Mouse (Mus musculus): Measurements from ENCODE around the gene Mfsd2a.

The Mfsd2a gene

DNA sequence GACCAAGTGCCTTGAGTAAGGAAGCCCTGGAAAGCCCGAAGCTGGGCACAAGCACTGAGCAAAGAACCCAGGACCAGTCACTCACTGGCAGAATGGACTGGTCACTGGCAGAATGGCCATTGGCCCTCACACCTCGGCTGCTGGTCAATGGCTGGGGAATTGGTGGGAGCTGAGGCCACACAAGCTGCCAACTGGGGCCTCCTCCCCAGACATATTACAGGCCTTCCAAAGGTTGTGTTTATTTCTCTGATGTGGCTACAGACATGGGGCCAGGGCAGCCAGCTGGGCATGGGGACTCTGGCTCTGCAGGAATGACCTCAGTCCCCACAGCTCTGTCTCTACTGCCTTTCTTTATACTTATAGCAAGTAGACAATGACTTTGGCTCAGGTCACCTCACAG is 17.9 kb upstream of the Mfsd2a start:
- no peak for DNase-seq (ENCODE audit: low spot score)

DNA sequence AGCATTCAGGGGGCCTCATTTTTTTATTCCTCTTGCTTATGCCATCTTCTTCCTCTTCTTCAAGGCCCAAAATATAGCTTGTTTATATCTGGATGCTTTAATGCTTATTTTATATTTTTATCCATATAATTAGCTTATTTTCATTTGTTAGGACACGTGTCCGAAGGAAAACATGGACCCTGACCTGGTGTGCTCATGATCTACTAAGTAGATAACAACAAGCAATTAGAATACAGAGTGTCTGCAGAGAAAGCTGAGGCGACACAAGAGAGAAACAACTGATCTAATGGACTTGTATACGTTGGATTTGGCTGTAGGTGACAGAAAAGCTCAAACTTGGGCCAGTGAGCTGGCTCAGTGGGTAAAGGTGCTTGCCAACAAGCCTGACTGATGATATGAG is 15.9 kb upstream of the Mfsd2a start:
- DNase-seq (ENCODE audit: low spot score), result no peak

DNA sequence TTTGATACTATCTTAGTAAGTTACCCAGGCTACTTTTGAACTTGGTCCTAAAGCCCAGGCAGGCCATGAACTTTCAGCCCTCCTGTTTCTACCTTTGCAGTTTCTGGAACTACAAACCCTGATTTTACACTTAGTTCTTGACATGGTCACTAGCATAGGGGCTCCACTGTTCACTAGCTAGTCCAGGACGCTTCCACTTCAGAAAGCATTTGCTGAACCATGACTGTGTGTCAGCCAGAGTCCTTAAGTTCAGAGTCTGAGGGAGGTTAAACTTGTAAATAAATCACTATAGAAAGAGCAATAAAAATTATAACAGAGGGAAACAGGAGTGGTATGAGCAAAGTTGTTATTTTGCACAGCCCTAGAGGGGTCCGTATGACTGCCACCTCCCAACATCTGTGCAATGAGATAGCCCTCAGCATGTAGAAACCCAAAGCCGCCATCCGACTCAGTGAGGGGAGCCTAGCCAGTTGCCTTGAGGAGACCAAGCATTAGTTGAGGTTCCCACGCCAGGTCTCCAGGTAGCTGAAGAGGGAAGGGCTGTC is 14.1 kb upstream of the Mfsd2a start:
- DNase-seq (ENCODE audit: low spot score), result no peak

DNA sequence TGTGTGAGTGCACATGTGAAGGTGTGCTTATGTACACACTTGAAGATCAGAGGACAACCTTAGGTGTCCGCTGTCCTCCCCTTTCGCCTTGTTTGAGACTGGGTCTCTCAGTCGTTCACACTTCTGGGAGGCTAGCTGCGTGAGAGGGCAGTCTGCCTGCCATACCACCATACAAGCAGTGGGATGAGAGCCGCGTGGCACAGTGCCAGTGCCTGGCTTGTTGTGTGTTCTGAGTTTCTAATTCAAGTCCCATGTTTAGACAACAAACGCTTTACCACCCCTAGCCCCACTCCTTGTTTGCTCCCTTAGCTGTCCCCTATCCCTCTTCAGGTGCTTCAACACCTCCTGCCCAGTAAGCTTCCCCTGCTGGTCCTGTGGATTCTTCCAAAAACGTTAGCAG is 11.1 kb upstream of the Mfsd2a start:
- no peak for DNase-seq (ENCODE audit: low spot score)

DNA sequence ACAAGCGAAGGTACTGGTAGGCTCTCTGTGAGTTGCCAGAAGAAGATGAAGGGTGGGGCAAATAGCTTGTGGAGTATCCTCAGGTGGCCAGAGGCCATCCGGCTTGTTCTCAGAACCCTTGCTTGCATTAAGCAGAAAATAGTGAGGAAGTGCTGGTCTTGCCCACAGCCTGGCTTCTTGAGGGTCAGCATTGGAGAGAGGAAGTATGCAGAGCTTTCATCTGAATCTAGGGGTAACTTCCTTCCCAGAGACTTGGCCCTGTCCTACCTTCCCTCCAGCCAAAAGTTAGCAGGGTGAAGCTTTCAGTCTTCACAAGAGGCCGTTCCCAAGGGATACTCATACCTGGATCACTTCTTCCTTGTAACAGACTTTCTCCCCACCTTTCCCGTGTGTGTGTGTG is 10.7 kb upstream of the Mfsd2a start:
- no peak for DNase-seq (ENCODE audit: low spot score)

DNA sequence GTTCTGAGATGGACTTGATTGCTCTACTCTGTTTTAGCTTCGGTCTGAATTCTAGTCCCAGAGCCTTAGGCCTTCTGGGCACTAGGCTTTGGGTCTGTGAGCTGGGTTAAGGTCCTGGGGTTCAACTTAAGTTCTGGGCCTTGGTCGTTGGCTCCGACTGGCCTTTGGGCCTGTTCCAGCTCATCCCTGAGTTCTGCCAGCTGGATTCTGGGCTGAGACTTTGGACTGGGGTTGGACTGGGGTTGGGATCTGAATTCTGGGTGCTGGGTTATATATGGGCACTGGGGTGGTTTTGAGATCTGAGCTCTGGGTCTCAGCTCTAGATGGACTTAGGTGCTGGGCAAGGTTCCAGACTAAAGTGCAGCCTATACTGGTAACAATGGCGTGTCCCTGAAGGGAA is 10.2 kb upstream of the Mfsd2a start:
- no peak for DNase-seq (ENCODE audit: low spot score)

DNA sequence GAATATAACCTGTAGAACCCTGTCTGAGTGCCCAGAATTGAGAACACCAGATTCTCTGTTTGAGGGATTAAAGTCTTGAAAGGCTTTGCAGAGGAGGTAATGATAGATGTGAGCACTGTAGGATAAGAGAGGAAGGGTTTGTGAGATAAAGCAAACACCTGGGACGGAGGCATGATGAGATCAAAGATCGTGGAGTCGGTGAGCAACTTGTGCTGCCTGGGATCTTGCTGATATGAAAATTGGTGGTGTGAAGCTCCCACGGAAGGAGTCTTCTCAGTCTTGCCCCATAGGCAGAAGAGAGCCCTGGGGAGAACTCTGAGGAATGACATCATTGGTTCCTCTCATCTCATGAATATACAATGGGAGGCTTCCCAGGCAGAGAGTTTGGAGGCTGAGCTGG is 7.1 kb upstream of the Mfsd2a start:
- DNase-seq (ENCODE audit: low spot score), result no peak

DNA sequence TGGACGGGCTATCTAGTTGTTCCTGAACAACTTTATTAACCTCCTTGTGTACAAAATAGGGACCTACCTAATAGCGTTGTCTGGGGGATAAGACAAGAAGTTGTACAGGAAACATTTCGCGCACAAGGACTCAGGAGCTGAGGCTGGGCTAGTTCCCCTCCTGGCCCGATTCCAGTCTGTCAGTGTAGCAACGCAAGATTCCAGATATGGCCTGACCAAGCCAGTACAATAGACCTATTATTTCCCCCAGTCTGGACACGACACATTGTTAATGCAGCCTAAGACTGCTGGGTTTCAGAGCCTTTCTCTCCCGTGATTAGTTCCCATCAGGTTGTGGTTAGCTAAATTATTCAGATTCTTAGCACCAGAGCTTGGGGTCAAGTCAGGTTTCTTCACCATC is 1.8 kb upstream of the Mfsd2a start:
- peak; percentile 53 for DNase-seq (ENCODE audit: low spot score)

DNA sequence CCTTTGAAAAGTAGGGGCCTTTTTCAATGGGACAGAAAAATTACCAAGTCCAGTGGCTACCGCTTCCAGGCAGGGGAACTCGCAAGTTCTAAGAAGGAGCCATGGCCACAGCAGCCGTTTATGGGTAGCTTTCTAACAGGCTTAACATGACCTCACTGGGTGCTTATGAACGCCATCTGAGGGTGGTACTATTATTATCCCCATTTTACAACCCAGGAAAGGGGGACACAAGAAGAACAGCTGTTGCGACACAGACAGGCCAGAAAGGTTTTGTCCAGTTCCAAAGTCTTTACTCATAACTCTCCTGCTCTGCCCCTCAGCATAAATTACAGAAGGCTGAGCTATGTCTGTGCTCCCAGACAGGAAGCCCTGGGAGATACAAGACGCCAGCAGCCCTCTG is 601 bp upstream of the Mfsd2a start:
- DNase-seq (ENCODE audit: low spot score), result no peak

DNA sequence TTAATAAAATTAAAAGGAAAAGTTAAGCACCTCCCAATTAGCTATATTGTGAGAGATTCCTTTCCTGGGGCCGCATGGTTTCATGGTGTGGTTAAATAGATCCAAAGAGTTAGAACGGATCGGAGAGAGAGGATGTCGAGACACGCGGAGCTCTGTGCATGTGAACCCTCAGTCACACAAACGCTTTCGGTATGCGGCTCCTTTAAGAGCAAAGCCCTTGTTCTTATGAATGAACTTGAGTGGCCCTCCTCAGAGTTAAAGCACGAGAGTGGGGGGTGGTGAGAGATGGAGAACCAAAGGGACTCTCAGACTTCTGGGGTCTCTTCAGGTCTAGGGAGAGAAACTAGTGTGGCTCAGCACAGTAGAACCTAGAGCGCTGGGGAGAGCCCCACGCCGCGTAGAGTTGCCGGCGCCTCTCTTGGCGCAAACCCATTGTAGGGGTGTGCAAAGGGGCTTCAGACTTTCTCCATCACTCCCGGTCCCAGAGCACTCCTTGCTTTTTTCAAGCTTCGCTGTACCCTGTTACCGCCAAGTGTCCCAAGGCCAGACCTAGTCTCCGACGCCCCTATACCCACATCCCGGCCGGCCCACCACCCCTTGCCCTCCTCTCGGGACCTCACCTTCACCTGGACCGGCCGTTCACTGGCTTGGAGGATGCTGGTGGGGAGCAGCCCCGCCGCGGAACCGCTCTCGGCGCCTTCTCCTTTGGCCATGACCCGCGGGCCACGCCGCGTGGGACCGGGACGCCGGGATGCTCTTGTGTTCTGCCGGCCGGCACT is 478 bp downstream of the Mfsd2a start:
- peak; percentile 70 for DNase-seq (ENCODE audit: low spot score)

DNA sequence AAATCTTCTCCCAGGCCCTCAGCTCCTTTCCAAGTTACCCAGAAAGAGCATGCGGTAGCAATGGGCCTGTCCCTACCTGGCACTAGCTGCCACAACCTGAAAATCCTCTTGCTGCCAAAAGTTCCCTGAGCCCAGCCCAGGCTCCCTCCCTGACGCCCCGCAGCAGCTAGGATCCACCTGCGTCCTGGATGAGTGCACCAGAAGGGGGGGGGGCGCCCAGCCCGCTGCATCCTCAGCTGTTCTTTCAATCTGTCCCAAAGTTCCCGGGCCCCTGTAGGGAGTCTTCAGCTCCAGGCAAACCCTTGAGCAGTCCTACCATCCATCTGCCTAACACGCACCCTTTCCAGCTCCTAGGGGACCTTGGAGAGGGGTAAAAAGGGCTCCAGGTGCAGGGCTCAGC is 1.2 kb downstream of the Mfsd2a start:
- no peak for DNase-seq (ENCODE audit: low spot score)

DNA sequence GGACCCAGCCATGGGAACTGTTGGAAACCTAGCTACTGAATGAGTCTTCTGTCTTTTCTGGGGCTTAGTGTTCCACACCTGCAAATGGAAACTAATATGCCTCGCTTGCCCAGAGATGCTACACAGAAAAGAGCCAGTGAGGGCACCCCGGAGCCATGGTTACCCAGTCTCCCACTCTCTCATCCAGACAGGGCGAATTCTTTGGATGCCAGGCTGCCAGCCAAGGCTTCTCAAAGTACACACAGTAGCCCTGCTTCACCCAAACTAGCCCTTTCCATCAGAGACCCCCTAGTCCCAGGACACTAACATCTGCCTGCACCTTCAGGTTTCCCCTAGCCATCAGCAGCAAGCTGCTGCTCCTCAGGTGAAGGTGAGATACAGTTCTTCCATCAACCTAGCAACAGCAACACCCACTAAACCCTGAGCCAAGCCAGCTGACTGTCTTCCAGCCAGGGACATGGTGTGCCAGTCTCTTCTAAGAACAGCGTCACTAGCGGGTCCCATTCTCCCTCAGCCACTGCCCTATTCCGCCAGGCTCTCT is 2.4 kb downstream of the Mfsd2a start:
- no peak for DNase-seq (ENCODE audit: low spot score)

DNA sequence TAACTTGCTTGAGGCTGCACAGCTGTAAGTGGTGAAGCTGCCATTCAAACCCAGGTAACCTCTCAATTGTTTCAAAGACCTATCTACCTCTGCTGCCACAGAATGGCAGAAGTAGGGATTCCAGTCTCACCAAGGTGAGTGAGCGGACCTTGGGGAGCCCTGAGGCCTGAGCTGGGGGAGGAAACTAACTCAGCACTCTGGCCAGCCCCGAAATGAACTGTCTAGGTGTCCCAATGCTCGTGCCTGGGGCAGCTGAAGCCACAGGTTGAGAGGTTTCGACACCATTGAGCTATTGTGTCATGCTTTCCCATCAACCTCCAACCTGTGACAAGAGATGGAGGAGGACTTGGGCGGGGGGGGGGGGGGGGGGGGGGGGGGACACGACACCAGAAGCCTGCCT is 4.7 kb downstream of the Mfsd2a start:
- DNase-seq (ENCODE audit: low spot score), result no peak

DNA sequence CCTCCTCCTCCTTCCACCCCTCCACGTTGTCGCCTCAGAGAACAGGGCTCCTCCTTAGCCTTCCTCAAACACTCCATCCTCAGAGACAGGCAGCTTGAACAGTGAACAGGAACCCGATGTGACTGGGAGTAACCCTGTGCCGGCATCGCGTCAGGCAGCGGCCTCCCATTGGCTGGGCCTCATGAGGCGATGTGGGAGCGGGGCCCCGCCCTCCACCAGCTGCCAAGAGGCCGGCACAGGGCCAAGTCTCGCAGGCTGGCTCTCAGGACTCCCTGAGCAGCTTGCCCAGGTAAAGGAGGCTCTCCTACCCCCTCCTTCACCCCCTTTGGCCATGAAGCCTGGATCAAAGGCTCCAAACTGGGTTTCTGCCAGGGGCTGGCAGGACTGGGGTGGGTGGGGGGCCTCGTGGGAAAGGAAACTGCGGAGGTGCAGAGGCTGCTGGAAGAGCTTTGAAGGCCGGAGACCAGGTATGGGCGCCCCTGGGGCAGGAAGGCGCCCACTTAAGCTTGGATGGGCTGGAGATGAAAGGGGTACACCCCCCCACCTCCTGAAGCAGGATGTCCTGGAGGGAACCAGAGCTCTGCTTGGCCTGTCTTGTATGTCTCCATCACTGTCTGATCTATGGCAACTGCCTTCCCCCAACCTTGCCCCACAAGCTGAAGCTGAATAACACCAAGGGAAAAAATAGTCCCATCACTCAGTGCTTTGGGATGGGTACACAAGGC is 5.4 kb downstream of the Mfsd2a start:
- DNase-seq (ENCODE audit: low spot score), result peak; percentile 95

DNA sequence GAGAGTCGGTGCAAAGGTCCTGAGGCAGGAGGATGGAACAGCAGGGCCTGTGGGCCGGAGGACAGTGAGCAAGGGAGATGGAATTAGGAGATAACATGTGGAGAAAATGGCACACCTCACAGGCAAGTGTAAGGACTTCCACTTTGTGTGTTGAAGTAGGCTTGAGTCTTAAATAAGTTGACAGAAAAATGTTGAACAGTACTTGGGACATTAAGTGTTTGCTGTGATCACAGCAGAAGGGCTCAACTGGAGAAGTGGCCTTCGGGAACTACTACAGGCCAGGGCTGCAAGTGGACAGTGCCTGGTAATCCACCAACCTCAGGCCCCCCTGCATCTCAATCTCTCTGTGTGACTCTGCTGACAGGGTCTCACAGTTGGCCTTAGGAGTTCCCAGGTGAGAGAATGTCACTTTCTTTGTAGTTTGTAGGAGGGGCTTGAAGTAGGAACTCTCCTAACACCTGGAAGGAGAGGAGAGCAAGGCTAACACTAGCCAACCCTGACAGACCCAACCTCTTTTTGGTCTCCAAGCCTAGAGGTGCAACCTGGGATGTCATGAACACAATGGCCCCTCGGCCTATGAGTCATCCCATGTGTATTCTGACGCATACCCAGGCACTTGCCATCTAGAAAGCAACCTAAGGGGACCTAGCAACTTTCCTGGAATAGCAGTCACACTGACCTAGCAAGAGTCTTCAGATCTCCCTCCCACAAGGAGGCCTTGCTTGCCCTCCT is 6.1 kb downstream of the Mfsd2a start:
- no peak for DNase-seq (ENCODE audit: low spot score)

DNA sequence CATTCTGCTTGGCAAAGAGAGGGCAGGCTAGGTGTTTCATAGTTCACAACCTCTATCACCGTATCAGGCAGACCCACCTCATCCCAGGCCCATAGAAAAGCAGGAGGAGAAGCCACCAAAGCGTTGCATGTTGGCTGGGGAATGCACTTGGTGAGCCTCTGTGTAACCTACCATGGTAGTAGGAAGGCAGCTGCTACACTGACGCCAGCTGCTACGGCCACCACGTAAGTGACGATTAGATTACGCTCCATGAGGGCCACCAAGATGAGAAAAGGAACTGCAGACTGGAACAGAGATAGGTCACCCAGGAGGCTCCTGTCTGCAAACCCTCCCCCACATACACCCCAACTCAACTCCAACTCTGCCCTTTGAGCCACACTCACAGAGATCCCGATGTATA is 11.9 kb downstream of the Mfsd2a start:
- DNase-seq (ENCODE audit: low spot score), result no peak

DNA sequence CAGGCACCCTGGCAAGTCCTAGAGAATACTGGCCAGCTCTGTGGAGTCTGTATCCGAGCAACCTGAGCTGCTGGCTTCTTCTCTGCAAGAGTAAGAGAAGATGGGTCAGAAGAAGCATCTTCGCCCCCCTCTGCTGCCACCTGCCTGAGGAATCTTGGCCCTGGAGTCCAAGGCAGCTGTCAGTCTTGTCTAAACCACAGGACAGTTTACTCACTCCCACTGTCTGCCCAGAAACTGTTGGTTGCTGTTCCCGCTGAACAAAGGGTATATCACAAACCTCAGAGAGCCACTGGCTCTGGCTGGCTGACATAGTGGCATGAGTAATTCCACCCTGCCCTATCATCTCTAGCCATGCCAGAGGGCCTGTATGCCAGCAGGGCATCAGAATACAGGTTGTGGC is 13.8 kb downstream of the Mfsd2a start:
- no peak for DNase-seq (ENCODE audit: low spot score)

DNA sequence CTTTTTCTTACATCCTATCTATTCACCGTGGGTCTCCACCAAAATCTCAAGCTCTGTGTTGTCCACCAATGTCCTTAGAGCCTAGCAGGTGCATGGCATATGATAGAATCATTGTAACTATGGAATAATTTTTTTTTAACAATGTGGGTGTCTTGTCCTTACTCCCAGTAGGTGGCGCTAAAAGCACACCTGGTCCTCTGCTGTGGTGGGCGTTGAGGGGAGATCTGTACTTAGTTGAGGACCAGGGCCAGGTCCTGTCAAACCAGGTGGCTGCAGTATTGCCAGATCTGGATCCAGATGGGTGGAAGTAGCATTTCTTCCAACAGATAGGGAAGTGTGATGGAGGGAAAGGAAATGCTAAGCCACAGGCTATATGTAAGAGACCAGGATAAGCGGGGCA is 16.6 kb downstream of the Mfsd2a start:
- DNase-seq (ENCODE audit: low spot score), result peak; percentile 79

DNA sequence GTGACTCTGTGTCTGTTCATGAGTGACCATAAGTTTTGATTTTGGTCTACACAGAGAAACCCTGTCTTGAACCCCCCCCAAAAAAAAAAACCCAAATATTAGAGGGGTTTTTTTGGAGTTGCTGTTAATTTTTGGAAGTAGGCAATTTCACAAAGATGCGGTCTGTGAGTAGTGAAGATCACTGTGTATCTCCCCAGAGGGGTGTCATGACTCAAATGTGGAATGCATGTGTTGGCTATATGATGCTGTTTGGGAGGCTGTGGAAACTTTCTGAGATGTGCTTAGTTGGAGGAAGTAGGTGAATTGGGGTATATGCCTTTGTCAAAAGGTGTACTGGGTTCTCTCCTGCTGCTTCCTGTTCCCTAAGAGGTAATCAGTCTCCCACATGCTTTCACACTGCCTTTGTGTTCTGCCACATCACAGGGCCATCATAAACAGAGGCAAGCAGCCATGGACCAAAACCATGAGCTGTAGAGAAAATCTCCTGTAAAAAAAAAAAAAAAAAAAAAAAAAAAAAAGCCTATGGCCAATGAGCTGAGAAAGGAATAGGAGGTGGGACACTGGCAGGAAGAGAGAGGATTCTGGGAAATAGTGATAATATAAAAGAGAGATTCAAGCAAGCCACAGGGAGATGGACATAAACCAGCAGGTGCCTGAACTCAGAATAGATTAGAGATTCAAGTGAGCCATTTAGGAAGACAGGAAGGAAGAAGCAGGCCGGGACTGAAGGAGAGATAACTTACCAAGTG is 21.8 kb downstream of the Mfsd2a start:
- no peak for DNase-seq (ENCODE audit: low spot score)

DNA sequence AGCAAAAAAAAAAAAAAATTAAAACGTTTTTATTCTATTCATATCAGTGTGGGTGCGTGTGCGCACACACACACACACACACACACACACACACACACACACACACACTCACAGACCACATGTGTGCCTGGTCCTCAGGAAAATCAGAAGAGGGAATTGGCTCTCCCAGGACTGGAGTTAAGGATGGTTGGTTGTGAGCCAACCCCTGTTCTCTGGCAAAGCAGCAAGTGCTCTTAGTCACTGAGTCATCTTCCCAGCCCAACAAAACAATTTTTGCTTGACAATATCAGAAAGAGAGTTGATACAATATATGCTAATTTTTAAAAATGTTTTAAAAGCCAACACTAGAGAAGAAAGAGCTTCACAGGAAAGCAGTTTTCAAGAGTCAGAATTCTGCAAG is 23.5 kb downstream of the Mfsd2a start:
- DNase-seq (ENCODE audit: low spot score), result no peak

DNA sequence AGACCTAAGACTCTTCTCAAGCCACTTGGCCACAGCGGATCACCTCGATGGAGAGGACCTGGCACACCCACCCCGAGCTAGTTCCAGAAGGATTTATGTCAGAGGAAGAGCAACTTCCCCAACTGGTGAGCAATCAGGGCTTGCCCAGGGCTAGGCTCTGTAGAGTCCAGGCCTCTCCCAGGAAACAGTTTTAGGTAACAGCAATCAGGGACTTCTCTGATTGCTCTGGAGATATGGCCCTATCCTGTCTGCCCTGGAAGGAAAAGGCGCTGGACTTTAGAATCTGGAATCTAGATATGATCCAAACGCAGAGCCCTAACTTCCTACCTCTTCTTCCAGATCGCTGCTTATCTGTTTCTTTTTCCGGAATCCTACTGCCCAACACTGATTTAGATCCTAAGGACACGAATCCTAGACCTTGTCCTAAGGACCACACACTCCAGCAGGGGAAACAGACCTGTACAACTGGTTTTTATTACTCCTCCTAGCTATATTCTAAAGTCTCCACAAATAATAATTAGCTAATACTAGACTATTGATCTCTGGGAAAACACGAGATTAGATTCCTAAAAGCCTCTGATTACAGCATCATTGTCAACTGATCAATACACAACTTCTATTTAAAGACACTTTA is 25.4 kb downstream of the Mfsd2a start:
- DNase-seq (ENCODE audit: low spot score), result no peak

All from embryo, embryonic 10 days (tissue).